Mouse (Mus musculus) liver (tissue): ENCODE results near the gene Rnf169.
A peak's percentile ranks its signal among the peaks of the same experiment; 100 is the strongest.

ENCODE experiments used
- DNase-seq: peaks from one replicate; pipeline ENCODE4 v3.0.0-alpha.2; 2020; ENCODE audit warnings: mixed read lengths

The Rnf169 gene

GRCm38 (mm10) chr7:99980132-99980591, at the start of gene Rnf169:
Gene Rnf169, minus strand, starts transcription at chr7:99980448.
- peak; percentile 94 for DNase-seq

- peak; percentile 29 for DNase-seq
Observed at GRCm38 (mm10) chr7:100029307-100029706, 49.1 kb upstream of the Rnf169 start.

DNA sequence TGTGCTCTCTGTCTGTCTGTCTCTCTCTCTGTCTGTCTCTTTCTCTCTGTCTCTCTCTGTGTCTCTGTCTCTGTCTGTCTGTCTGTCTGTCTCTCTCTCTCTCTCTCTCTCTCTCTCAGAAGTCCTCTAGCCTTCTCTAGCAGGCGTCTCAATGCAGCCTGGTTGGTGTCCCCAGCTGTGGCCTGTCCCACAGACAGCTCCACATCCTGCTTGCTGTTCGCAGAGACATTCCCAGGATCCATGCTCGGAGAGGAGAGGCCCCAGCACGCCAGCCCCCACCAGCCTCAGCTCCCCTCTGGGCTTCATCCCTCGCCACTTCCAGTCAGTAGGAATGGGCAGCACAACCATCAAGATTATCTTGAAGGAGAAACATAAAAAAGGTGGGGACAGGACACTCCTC, 47.1 kb upstream of the Rnf169 start:
- DNase-seq: no peak

- no peak for DNase-seq
Observed at GRCm38 (mm10) chr7:100017056-100017455, 36.8 kb upstream of the Rnf169 start.

- no peak for DNase-seq
Observed at GRCm38 (mm10) chr7:100014123-100014600, 33.9 kb upstream of the Rnf169 start.

DNA sequence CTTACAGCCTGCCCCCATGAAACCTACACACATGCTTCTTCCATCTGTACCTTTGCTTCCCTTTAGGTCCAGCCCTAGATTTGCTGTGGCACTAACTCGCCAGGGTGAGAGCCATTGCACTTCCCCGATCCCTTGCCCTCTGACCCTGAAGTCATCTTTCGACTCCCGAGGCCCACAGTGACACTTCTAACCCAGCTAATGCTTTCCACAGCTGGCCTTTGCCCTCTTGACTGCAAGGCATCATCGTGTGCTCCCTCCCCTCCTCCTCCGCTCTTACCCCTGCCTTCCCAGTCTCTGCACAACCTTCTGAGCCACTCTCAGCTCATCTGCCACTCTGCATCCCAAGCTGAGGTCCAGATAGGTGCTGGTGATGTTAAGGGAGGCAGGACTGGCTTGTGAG, 32.3 kb upstream of the Rnf169 start:
- no peak for DNase-seq

GRCm38 (mm10) chr7:100012085-100012484, 31.8 kb upstream of the Rnf169 start:
- no peak for DNase-seq

GRCm38 (mm10) chr7:100010711-100011110, 30.5 kb upstream of the Rnf169 start:
- DNase-seq: no peak

DNA sequence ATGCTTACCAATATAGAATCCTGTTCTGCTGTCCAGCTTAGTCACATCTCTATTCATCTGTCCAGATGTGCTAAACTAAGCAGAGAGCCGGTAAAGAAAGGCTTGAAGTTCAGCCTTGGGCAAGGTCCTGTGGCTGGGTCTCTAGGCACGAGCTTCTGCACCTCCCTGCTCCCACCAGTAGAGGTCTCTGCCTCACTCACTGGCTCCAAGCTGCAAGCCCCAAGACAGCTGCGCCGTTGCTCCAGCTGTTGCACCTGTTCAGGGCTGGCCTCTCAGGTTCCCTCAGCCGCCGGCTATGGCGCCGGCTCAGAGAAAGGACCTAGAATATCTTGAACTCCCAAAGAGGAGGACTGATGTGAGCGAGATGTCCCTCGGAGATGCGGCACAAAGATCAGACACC, 29.4 kb upstream of the Rnf169 start:
- DNase-seq: peak; percentile 58

- no peak for DNase-seq
Observed at GRCm38 (mm10) chr7:100008765-100009164, 28.5 kb upstream of the Rnf169 start.

DNA sequence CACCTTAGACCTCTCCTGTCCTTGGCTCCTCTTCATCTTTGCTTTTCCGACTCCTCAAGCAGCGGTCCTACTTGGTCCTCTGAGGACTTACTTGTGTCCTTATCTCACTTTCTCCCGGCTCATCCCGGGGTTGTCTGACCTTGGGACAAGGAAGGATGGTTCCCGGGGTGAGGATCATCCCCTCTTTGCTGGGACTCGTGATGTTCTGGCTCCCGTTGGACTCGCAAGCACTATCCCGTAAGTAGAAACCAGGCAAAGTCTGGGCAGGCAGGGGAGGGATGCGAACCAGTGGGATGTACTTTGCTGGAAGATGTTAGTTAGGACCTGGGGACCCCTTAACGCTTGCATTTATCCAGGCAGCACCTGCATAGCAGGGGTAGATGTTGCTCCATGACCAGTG, 26.2 kb upstream of the Rnf169 start:
- DNase-seq: no peak

- peak; percentile 28 for DNase-seq
Observed at GRCm38 (mm10) chr7:100005790-100006189, 25.5 kb upstream of the Rnf169 start, which contains the start of gene Chrdl2. Gene Chrdl2, plus strand, starts transcription at chr7:100006172.

GRCm38 (mm10) chr7:100003781-100004180, 23.5 kb upstream of the Rnf169 start:
- no peak for DNase-seq

DNA sequence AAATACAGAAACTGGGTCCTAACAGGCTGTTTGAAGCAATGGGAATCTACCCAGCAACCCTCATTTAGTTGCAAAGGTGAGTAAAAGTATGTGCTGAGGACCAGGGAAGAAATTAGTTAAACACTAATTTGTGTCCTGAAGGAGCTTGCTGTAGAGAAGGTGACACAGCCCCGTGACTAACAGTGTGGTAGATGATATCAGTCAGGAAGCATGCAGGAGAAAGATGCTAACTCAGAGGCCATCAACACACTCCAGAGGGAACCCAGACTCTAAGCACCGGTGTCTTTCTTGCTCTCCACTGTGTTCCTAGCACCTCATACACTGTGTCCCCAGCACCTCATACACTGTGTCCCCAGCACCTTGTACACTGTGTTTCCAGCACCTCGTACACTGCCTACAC, 18.4 kb upstream of the Rnf169 start:
- DNase-seq: no peak

- no peak for DNase-seq
Observed at GRCm38 (mm10) chr7:99995186-99995585, 14.9 kb upstream of the Rnf169 start.

DNA sequence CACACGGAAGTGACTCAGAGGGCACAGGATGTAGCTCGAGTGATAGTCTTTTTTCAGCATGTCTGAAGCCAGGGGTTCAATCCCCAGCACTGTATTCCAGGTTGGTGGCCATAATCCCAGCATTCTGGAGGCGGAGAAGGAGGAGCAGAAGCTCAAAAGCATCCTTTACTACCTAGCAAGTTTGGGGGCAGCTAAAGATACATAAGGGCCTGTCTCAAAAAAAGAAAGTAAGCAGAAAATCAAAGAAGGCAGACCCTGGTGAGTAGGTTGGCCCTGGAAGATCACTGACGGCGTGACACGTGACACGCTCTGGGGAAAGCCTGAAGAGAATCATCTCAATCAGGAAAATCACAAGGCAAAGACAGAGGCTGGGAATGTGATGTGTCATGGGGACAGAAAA, 12.9 kb upstream of the Rnf169 start:
- no peak for DNase-seq

GRCm38 (mm10) chr7:99990990-99991707, 10.9 kb upstream of the Rnf169 start:
- DNase-seq: no peak

GRCm38 (mm10) chr7:99989844-99990760, 9.9 kb upstream of the Rnf169 start:
- DNase-seq: peak; percentile 38

- DNase-seq: peak; percentile 70
Observed at GRCm38 (mm10) chr7:99988725-99989124, 8.5 kb upstream of the Rnf169 start.

DNA sequence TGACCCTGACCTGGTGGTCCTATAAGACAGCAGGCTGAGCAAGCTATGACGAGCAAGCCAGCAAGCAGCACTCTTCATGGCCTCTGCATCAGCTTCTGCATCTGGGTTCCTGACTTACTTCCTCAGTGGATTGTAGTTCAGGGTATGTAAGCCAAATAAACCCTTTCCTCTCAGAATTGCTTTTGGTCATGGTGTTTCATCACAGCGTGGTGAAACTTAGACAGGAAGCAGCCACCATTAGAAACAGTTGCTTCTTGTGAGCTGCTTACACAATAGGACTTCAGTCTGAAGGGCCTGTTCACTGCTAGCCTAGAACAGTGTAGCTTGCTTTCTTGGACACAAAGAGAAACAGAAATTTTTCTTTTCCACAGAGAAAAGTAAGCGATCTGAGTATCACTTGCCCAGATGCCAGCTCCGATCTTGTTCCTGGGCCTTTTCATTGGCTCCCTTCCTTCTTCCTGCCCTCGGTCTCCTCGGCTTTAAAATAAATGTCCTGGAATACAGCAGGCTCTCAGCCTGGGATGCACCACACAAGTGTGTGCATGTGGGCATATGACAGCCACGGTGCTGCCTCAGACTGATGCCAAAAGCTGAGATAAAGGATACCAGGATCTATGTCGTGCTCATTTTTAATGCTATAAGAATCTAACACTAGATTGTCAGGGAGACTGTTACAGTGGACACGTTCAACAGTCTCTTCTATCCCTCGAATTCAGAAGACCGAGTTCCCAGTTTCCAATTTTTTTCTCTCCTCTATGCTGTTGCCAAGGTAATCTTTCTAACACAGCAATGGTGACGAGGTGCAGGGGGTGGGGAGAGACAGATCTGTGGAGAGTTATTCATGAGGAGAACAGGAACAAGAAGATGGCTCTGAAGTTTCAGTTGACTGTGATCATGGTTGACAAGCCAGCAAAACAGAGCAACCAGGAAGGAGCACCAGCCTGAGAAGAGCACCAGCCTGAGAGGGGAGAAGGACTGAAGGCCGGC, 2.3 kb upstream of the Rnf169 start:
- DNase-seq: no peak

DNA sequence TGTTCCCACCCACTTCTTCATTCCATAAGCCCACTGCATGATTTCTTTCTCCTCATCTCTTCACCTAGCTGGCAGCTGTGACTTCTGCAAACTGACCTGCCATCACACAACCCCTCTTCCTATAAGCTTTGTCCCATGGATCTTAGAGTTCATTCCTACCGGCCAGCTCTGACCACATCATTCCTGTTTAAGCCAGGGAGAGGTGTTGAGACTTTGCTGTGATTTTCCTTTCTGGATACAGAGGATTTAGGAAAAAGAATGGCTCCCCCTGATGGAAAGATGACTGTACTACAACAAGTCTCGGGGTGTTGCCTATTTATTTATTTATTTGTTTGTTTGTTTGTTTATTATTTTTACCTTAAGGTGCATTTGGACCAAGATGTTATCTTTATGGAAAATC, 1.1 kb upstream of the Rnf169 start:
- no peak for DNase-seq

- peak; percentile 56 for DNase-seq
Observed at GRCm38 (mm10) chr7:99979546-99980131, 609 bp downstream of the Rnf169 start.
